Mouse (Mus musculus) liver, embryonic 14.5 days (tissue): ENCODE data around the gene Ildr2.

Experiments
- CTCF ChIP-seq: IDR thresholded peaks from 2 replicates; pipeline ENCODE4 v1.5.1; 2016; ENCODE audit warnings: antibody characterized with exemption, low read depth, control low read depth
- EP300 ChIP-seq: IDR thresholded peaks from 2 replicates; pipeline ENCODE4 v1.6.1; 2016; ENCODE audit warnings: antibody characterized with exemption, low read depth

- TF ChIP-seq CTCF (no peak), EP300 (no peak)
Measured at GRCm38 (mm10) chr1:166345602-166346001, 91.7 kb downstream of the Ildr2 start.
